Mouse (Mus musculus): ENCODE data around the gene Dnah2.

- TF ChIP-seq CTCF (IDR thresholded peaks at IDR 0.05) (no peak), EP300 (IDR thresholded peaks at IDR 0.05) (no peak)
Measured at GRCm38 (mm10) chr11:69389531-69390399, 159.1 kb downstream of the Dnah2 start.

Data from lung, postnatal 0 days (tissue).